Mouse (Mus musculus): ENCODE measurements around the gene Olfr64.

DNA sequence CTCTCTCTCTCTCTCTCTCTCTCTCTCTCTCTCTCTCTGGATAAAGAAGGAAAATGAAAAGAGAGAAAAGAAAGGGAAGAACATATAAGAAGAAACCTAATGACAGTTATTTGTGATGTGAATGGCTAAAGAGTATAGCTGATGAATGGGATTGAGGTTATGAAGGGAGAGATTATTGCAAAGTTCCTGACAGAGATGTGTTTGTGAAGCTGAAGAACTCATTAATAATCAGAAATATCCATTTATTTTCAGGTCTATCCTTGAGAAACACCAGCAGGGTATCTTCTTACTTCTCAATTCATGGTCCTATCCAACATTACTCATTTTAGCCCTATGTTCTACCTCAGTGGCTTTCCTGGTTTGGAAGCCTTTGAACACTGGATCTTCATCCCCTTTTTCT lies 34.2 kb upstream of the Olfr64 start, which contains the start of gene Olfr631:
- TF ChIP-seq CTCF (IDR thresholded peaks at IDR 0.05) = no peak
- no peak for TF ChIP-seq EP300 (IDR thresholded peaks at IDR 0.05)

All from lung, postnatal 0 days (tissue).